Mouse (Mus musculus) G1E (cell line): Measurements from ENCODE around the gene Slc35f3.

Source experiments
- CTCF ChIP-seq: IDR thresholded peaks from 2 replicates; pipeline ENCODE4 v1.5.1; 2012; ENCODE audit warnings: low read depth, low read length, inconsistent platforms, mixed read lengths
- POLR2AphosphoS5 ChIP-seq: IDR thresholded peaks from 2 replicates; pipeline ENCODE4 v1.6.1; 2012; ENCODE audit warnings: low read depth, low read length, inconsistent platforms; ENCODE audit not compliant: insufficient replicate concordance

DNA sequence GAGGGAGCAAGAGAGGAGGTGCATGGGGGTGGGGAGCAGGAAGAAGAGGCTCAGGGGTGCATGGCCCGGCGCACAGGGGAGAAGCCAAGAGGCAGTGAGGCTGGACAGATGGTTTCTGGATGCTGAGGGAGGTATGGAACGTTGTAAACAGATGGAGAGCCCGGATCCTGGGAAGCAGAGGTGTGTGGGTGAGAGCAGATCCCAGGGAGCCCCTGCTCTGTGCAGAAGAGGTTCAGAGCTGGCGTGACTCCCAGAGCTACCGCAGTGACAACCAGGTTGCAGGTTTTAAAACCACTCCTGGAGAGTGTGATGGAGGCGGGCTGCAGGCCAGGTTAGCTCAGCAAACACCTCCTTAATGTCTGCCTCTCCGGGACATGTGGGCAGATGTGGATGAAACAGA, 28.4 kb downstream of the Slc35f3 start:
- no peak for TF ChIP-seq CTCF
- no peak for TF ChIP-seq POLR2AphosphoS5
